Mouse (Mus musculus): ENCODE data around the gene Tead2.

- TF ChIP-seq CTCF (IDR thresholded peaks at IDR 0.05; ENCODE audit: low read depth, low read length): no peak
- no peak for TF ChIP-seq POLR2A (IDR thresholded peaks at IDR 0.05; ENCODE audit: borderline replicate concordance, low read depth, low read length)
These were observed 21.4 kb upstream of the Tead2 start for GRCm38 (mm10) chr7:45193871-45194785.
